Mouse (Mus musculus): Measurements from ENCODE around the gene Pde4d. TPM values are rescaled to one million over a fixed set of nuclear protein-coding genes. Genes with fewer than 3 reads are reported as not detected.

The Pde4d gene
- 12.4 and 17.4 TPM in 2 replicates for polyA plus RNA-seq (2016; fragmentation: Nextera tagmentation; extraction: Ambion mirVana)

- ATAC-seq (ENCODE audit: low FRiP score, low read depth): no peak
- H3K36me3 ChIP-seq: no peaks in the 10 kb centered on the region
- no peak within 1 kb of the TSS for H3K4me3 ChIP-seq
- H3K4me2 ChIP-seq (replicated peaks): no peak within 1 kb of the TSS
- no peaks in the 10 kb centered on the region for H3K27me3 ChIP-seq (replicated peaks)
- H3K4me1 ChIP-seq: no peaks in the 10 kb centered on the region
- H3K9me3 ChIP-seq: no peaks in the 10 kb centered on the region
- no peak within 1 kb of the TSS for H3K27ac ChIP-seq
- H3K9ac ChIP-seq: no peak within 1 kb of the TSS
- 61% methylated on average over 10 of the region's 10 CpGs for WGBS
Measured at GRCm38 (mm10) chr13:108449116-108450097, at the start of gene Pde4d. TSS of gene Pde4d (plus strand) at chr13:108449948.

- no peak overlapping the region for H3K4me2 ChIP-seq (replicated peaks)
- no peak for ATAC-seq (ENCODE audit: low FRiP score, low read depth)
- no peaks in the 10 kb centered on the region for H3K4me1 ChIP-seq
- no peaks in the 10 kb centered on the region for H3K36me3 ChIP-seq
- WGBS: 86% methylated on average over 5 of the region's 5 CpGs
- no peak overlapping the region for H3K27ac ChIP-seq
- H3K27me3 ChIP-seq (replicated peaks): no peaks in the 10 kb centered on the region
- peaks cover 3% of the 10 kb centered on the region; the same call in 1 of the 2 replicates for H3K9me3 ChIP-seq
- no peak overlapping the region for H3K4me3 ChIP-seq
- no peak overlapping the region for H3K9ac ChIP-seq
Measured at GRCm38 (mm10) chr13:108403197-108403596, 46.6 kb upstream of the Pde4d start.

- no peaks in the 10 kb centered on the region for H3K4me1 ChIP-seq
- no peak for ATAC-seq (ENCODE audit: low FRiP score, low read depth)
- 92% methylated on average over 4 of the region's 4 CpGs for WGBS
Measured at GRCm38 (mm10) chr13:108404372-108404771, 45.4 kb upstream of the Pde4d start.

GRCm38 (mm10) chr13:108415464-108415863 lies 34.3 kb upstream of the Pde4d start:
- no peak overlapping the region for H3K4me3 ChIP-seq
- no peak overlapping the region for H3K4me2 ChIP-seq (replicated peaks)
- WGBS: 70% methylated on average over 2 of the region's 2 CpGs
- H3K36me3 ChIP-seq: no peaks in the 10 kb centered on the region
- H3K27me3 ChIP-seq (replicated peaks): no peaks in the 10 kb centered on the region
- H3K4me1 ChIP-seq: no peaks in the 10 kb centered on the region
- H3K9ac ChIP-seq: no peak overlapping the region
- ATAC-seq (ENCODE audit: low FRiP score, low read depth): no peak
- no peak overlapping the region for H3K27ac ChIP-seq
- no peaks in the 10 kb centered on the region for H3K9me3 ChIP-seq

More at GRCm38 (mm10) chr13:108404372-108404771, 45.4 kb upstream of the Pde4d start:
- H3K9ac ChIP-seq: no peak overlapping the region
- H3K4me2 ChIP-seq (replicated peaks): no peak overlapping the region
- H3K27me3 ChIP-seq (replicated peaks): no peaks in the 10 kb centered on the region
- H3K36me3 ChIP-seq: no peaks in the 10 kb centered on the region
- no peak overlapping the region for H3K27ac ChIP-seq
- no peak overlapping the region for H3K4me3 ChIP-seq
- peaks cover 3% of the 10 kb centered on the region; the same call in 1 of the 2 replicates for H3K9me3 ChIP-seq

GRCm38 (mm10) chr13:108418741-108419507 lies 30.8 kb upstream of the Pde4d start:
- no peak overlapping the region for H3K27ac ChIP-seq
- no peak overlapping the region for H3K4me3 ChIP-seq
- no peak overlapping the region for H3K4me2 ChIP-seq (replicated peaks)
- no peaks in the 10 kb centered on the region for H3K27me3 ChIP-seq (replicated peaks)
- ATAC-seq (ENCODE audit: low FRiP score, low read depth): no peak
- H3K4me1 ChIP-seq: no peaks in the 10 kb centered on the region
- H3K36me3 ChIP-seq: no peaks in the 10 kb centered on the region
- H3K9me3 ChIP-seq: no peaks in the 10 kb centered on the region
- 82% methylated on average over 1 of the region's 1 CpGs for WGBS
- H3K9ac ChIP-seq: no peak overlapping the region

- Histone ChIP-seq H3K4me2 (replicated peaks) (no peak overlapping the region), H3K4me1 (no peaks in the 10 kb centered on the region), H3K9ac (no peak overlapping the region), H3K27me3 (replicated peaks) (no peaks in the 10 kb centered on the region), H3K4me3 (no peak overlapping the region), H3K9me3 (no peaks in the 10 kb centered on the region), H3K27ac (no peak overlapping the region), H3K36me3 (no peaks in the 10 kb centered on the region)
- no peak for ATAC-seq (ENCODE audit: low FRiP score, low read depth)
- 71% methylated on average over 5 of the region's 5 CpGs for WGBS
Measured at GRCm38 (mm10) chr13:108426322-108426721, 23.4 kb upstream of the Pde4d start.

GRCm38 (mm10) chr13:108428809-108429208 lies 20.9 kb upstream of the Pde4d start:
- no peak overlapping the region for H3K27ac ChIP-seq
- no peaks in the 10 kb centered on the region for H3K27me3 ChIP-seq (replicated peaks)
- no peak overlapping the region for H3K9ac ChIP-seq
- ATAC-seq (ENCODE audit: low FRiP score, low read depth): no peak
- H3K4me2 ChIP-seq (replicated peaks): no peak overlapping the region
- H3K4me1 ChIP-seq: no peaks in the 10 kb centered on the region
- WGBS: 57% methylated on average over 6 of the region's 6 CpGs
- H3K36me3 ChIP-seq: no peaks in the 10 kb centered on the region
- no peak overlapping the region for H3K4me3 ChIP-seq
- no peaks in the 10 kb centered on the region for H3K9me3 ChIP-seq

GRCm38 (mm10) chr13:108429623-108430022 lies 20.1 kb upstream of the Pde4d start:
- Histone ChIP-seq H3K4me1 (no peaks in the 10 kb centered on the region), H3K36me3 (no peaks in the 10 kb centered on the region), H3K27ac (no peak overlapping the region), H3K27me3 (replicated peaks) (no peaks in the 10 kb centered on the region), H3K9ac (no peak overlapping the region), H3K4me3 (no peak overlapping the region), H3K4me2 (replicated peaks) (no peak overlapping the region), H3K9me3 (no peaks in the 10 kb centered on the region)
- ATAC-seq (ENCODE audit: low FRiP score, low read depth): peak; percentile 25; the same call in 1 of the 2 replicates
- 78% methylated on average over 2 of the region's 2 CpGs for WGBS

- H3K4me1 ChIP-seq: no peaks in the 10 kb centered on the region
- no peak for ATAC-seq (ENCODE audit: low FRiP score, low read depth)
- no peak overlapping the region for H3K4me3 ChIP-seq
- H3K27ac ChIP-seq: no peak overlapping the region
- 90% methylated on average over 3 of the region's 3 CpGs for WGBS
- H3K36me3 ChIP-seq: no peaks in the 10 kb centered on the region
- H3K4me2 ChIP-seq (replicated peaks): no peak overlapping the region
- H3K27me3 ChIP-seq (replicated peaks): no peaks in the 10 kb centered on the region
- H3K9me3 ChIP-seq: no peaks in the 10 kb centered on the region
- H3K9ac ChIP-seq: no peak overlapping the region
Measured at GRCm38 (mm10) chr13:108431776-108432175, 18.0 kb upstream of the Pde4d start.

- Histone ChIP-seq H3K9ac (no peak overlapping the region), H3K36me3 (no peaks in the 10 kb centered on the region), H3K4me2 (replicated peaks) (no peak overlapping the region), H3K4me1 (no peaks in the 10 kb centered on the region), H3K9me3 (no peaks in the 10 kb centered on the region), H3K4me3 (no peak overlapping the region), H3K27ac (no peak overlapping the region), H3K27me3 (replicated peaks) (no peaks in the 10 kb centered on the region)
- ATAC-seq (ENCODE audit: low FRiP score, low read depth): no peak
Measured at GRCm38 (mm10) chr13:108435687-108436086, 14.1 kb upstream of the Pde4d start.

- no peak for ATAC-seq (ENCODE audit: low FRiP score, low read depth)
- Histone ChIP-seq H3K27ac (no peak overlapping the region), H3K4me2 (replicated peaks) (no peak overlapping the region), H3K27me3 (replicated peaks) (no peaks in the 10 kb centered on the region), H3K36me3 (no peaks in the 10 kb centered on the region), H3K4me1 (no peaks in the 10 kb centered on the region), H3K4me3 (no peak overlapping the region), H3K9me3 (no peaks in the 10 kb centered on the region), H3K9ac (no peak overlapping the region)
- 93% methylated on average over 2 of the region's 2 CpGs for WGBS
Measured at GRCm38 (mm10) chr13:108437424-108437823, 12.3 kb upstream of the Pde4d start.

- Histone ChIP-seq H3K4me2 (replicated peaks) (no peak overlapping the region), H3K9me3 (no peaks in the 10 kb centered on the region), H3K4me1 (no peaks in the 10 kb centered on the region), H3K9ac (no peak overlapping the region), H3K27ac (no peak overlapping the region), H3K36me3 (no peaks in the 10 kb centered on the region), H3K4me3 (no peak overlapping the region), H3K27me3 (replicated peaks) (no peaks in the 10 kb centered on the region)
- WGBS: 91% methylated on average over 1 of the region's 1 CpGs
- no peak for ATAC-seq (ENCODE audit: low FRiP score, low read depth)
Measured at GRCm38 (mm10) chr13:108439012-108439411, 10.7 kb upstream of the Pde4d start.
